Mouse (Mus musculus) intestine, postnatal 0 days (tissue): ENCODE data around the gene Scarb1. TPM values are rescaled to one million over a fixed set of nuclear protein-coding genes. Genes with fewer than 3 reads are reported as not detected.

ENCODE experiments used
- ATAC-seq: fragments of 200-750 bp; cut with Nextera tagmentation; 2 replicates; pipeline ENCODE4 v1.8.0; 2017; ENCODE audit warnings: mild to moderate bottlenecking, moderate TSS enrichment, moderate library complexity
- H3K27ac ChIP-seq: fragments of 300-500 bp; sonication (generic); 2 replicates; pipeline ENCODE4 v1.5.1; 2014; ENCODE audit warnings: mild to moderate bottlenecking, low read depth, low read length, moderate library complexity
- H3K27me3 ChIP-seq: fragments of 300-500 bp; sonication (generic); replicated peaks from 2 replicates; pipeline ENCODE4 v1.6.1; 2014; ENCODE audit warnings: low read length, mixed read lengths; ENCODE audit not compliant: control insufficient read depth, insufficient read depth
- H3K36me3 ChIP-seq: fragments of 300-500 bp; sonication (generic); 2 replicates; pipeline ENCODE4 v1.6.1; 2014; ENCODE audit warnings: mild to moderate bottlenecking, moderate library complexity; ENCODE audit not compliant: control insufficient read depth, insufficient read depth
- H3K4me1 ChIP-seq: fragments of 300-500 bp; sonication (generic); replicated peaks from 2 replicates; pipeline ENCODE4 v1.6.1; 2014; ENCODE audit warnings: antibody characterized with exemption, low read length, mixed read lengths; ENCODE audit not compliant: control insufficient read depth, insufficient read depth
- H3K4me2 ChIP-seq: fragments of 300-500 bp; sonication (generic); replicated peaks from 2 replicates; pipeline ENCODE4 v1.6.1; 2014; ENCODE audit warnings: low read depth, mild to moderate bottlenecking, moderate library complexity
- H3K4me3 ChIP-seq: fragments of 300-500 bp; sonication (generic); 2 replicates; pipeline ENCODE4 v1.5.1; 2014; ENCODE audit warnings: low read depth, low read length
- H3K9ac ChIP-seq: fragments of 300-500 bp; sonication (generic); 2 replicates; pipeline ENCODE4 v1.6.1; 2014; ENCODE audit warnings: mild to moderate bottlenecking, low read depth, low read length
- H3K9me3 ChIP-seq: fragments of 300-500 bp; sonication (generic); 2 replicates; pipeline ENCODE4 v1.6.1; 2016; ENCODE audit warnings: mixed run types; ENCODE audit not compliant: control insufficient read depth
- CTCF ChIP-seq: sonication (generic); IDR thresholded peaks from 2 replicates; pipeline ENCODE4 v1.5.1; 2016; ENCODE audit warnings: low read depth, mild to moderate bottlenecking, control low read depth, antibody characterized with exemption, moderate library complexity
- WGBS: fragments of 180-500 bp; shearing (Covaris S2); extraction: QIAGEN DNeasy Blood & Tissue Kit; methylation state at CpG from one replicate; pipeline ENCODE4 v1.1.7; 2014; 5-methylcytosine and 5-hydroxymethylcytosine counted together
- polyA plus RNA-seq: library from polyadenylated mRNA; unstranded; fragments of >200 nt; fragmentation: Nextera tagmentation; extraction: Ambion mirVana; gene quantifications from 2 replicates; pipeline ENCODE4 v1.2.1, GENCODE M21; 2015

Scarb1 gene
- polyA plus RNA-seq, 1 experiment from 2014 or later: 26.5 TPM

DNA sequence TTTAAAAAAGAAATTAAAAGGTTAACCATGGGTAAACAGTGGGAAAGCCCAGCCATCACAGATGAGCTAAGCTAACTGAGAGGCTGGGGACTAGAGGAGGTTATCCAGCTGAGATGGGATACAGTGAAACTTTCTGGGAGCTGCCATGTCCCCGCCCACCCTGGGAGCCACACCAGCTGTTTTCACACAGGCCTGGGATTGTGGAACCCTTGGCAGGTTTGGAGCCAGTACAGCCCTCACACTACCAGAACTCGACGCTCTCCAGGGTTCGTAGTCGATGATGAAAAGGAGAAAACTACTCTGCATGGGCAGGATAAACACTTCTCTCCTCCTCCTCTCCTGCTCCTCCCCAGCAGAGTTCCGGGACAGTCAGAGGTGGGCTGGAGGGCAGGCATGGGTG lies 105.0 kb downstream of the Scarb1 start:
- Histone ChIP-seq H3K27ac (no peak overlapping the region), H3K27me3 (no peaks in the 10 kb centered on the region), H3K9me3 (no peaks in the 10 kb centered on the region), H3K36me3 (no peaks in the 10 kb centered on the region), H3K4me3 (no peak overlapping the region), H3K9ac (no peak overlapping the region), H3K4me2 (no peak overlapping the region), H3K4me1 (no peaks in the 10 kb centered on the region)
- TF ChIP-seq CTCF: no peak
- no peak for ATAC-seq
- WGBS: 29% methylated on average over 6 of the region's 6 CpGs

DNA sequence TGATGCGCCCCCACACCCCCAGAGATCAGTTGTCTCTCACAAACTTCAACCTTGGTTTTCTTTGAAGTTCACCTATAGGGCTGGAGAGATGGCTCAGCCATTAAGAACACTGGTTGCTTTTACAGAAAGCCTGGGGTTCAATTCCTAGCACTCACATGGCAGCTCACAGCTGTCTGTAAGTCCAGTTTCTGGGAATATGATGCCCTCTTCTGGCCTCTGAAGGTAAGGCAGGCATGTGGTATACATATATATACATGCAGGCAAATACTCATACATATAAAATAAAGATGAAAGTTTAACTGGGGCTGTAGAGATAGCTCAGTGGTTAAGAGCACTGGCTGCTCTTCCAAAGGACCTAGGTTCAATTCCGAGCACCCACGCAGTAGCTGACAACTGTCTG lies 105.5 kb downstream of the Scarb1 start:
- no peaks in the 10 kb centered on the region for H3K4me1 ChIP-seq
- H3K36me3 ChIP-seq: no peaks in the 10 kb centered on the region
- WGBS: 94% methylated on average over 3 of the region's 3 CpGs
- no peak overlapping the region for H3K4me2 ChIP-seq
- H3K27ac ChIP-seq: no peak overlapping the region
- no peaks in the 10 kb centered on the region for H3K27me3 ChIP-seq
- no peak for ATAC-seq
- TF ChIP-seq CTCF: peak; percentile 47
- H3K9ac ChIP-seq: no peak overlapping the region
- H3K4me3 ChIP-seq: no peak overlapping the region
- no peaks in the 10 kb centered on the region for H3K9me3 ChIP-seq

DNA sequence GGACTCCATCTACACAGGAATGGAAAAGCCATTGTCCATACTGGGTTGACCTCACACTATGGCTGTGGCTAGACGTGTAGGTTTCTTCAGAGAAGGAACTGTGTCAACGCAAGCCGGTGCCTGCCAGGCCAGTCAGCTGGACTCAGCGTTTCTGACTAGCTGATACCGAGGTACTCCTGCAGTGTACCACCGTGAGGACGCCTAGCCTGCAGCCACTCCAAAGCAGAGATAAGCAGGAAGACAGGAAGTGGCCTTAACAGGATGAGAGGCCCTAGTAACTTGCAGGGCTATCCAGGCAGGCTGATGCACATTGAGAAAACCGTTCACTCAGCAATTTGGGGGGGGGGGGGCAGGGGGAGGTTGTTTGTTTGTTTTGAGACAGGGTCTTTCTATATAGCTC lies 106.5 kb downstream of the Scarb1 start:
- H3K36me3 ChIP-seq: no peaks in the 10 kb centered on the region
- WGBS: 48% methylated on average over 8 of the region's 8 CpGs

DNA sequence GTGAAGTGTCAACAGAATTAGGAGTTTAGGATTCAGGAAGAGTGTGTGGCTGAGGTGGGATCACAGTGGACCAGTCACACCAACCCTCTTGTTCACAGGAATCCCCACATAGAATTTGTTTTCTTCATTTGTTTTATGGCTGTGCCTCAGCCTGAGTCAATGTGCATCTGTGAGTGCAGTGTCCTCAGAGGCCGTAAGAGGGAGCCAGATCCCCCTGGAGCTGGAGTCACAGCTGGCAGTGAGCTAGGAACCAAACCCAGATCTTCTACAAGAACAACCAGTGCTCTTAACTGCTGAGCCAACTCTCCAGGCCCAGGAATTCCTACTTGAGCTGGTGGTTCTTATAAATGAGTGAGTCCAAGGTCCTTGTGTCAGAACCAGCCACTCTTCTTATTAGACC lies 107.4 kb downstream of the Scarb1 start:
- Histone ChIP-seq H3K4me2 (no peak overlapping the region), H3K4me3 (no peak overlapping the region), H3K9me3 (no peaks in the 10 kb centered on the region), H3K4me1 (no peaks in the 10 kb centered on the region), H3K27ac (no peak overlapping the region), H3K36me3 (no peaks in the 10 kb centered on the region), H3K27me3 (no peaks in the 10 kb centered on the region), H3K9ac (no peak overlapping the region)
- ATAC-seq: no peak
- no peak for TF ChIP-seq CTCF
- 95% methylated on average over 1 of the region's 1 CpGs for WGBS

More for the DNA sequence above, 106.5 kb downstream of the Scarb1 start:
- Histone ChIP-seq H3K9ac (no peak overlapping the region), H3K4me1 (no peaks in the 10 kb centered on the region), H3K27ac (no peak overlapping the region), H3K4me2 (no peak overlapping the region), H3K27me3 (no peaks in the 10 kb centered on the region), H3K9me3 (no peaks in the 10 kb centered on the region), H3K4me3 (no peak overlapping the region)
- no peak for TF ChIP-seq CTCF
- no peak for ATAC-seq

DNA sequence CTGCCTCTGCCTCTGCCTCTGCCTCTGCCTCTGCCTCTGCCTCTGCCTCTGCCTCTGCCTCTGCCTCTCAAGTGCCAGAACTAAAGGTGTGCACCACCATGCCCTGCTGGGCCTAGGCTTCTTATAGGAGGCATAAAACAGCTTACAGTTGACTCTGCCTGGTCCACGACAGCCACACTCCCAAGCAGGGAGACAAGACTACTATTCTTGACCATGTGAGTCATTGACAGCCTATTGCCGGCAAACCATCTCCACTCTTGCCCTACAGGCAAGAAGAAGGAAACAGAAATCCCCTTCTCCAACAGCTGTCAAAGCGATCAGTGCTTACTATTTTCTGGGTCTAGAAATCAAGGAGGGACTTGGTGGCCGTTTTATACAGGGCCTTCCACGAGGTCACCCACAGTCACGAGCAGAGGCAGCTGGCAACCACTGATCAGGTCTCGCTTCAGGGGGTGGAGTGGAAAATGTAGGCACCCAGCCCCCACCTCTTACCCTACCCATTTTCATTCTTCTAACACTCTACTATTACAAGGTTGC lies 108.4 kb downstream of the Scarb1 start:
- Histone ChIP-seq H3K4me1 (no peaks in the 10 kb centered on the region), H3K27ac (no peak overlapping the region), H3K27me3 (no peaks in the 10 kb centered on the region), H3K4me3 (no peak overlapping the region), H3K36me3 (no peaks in the 10 kb centered on the region), H3K9me3 (no peaks in the 10 kb centered on the region), H3K9ac (no peak overlapping the region), H3K4me2 (no peak overlapping the region)
- no peak for ATAC-seq
- TF ChIP-seq CTCF: no peak
- 76% methylated on average over 7 of the region's 7 CpGs for WGBS

DNA sequence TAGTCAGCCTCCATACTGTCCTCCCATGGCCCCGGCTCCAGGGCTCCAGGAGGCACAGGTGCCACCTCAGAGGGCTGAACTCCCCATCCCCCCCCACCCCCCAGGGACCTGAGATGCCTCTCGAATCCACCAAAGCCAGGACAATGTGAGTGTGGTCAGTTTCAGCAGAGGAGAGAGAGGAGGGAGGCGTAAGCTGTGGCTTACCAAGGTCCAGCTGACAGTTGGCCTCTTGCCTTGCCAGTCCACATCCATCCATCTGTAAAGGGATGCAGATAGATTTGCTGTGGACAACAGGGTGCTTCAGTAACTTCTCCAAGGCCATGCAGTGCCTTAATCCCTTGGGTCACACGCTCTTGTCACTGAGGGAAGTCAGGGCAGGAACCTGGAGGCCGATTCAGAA lies 110.4 kb downstream of the Scarb1 start:
- no peak for ATAC-seq
- TF ChIP-seq CTCF: no peak
- Histone ChIP-seq H3K27ac (no peak overlapping the region), H3K4me3 (no peak overlapping the region), H3K9ac (no peak overlapping the region), H3K36me3 (no peaks in the 10 kb centered on the region), H3K4me1 (no peaks in the 10 kb centered on the region), H3K9me3 (no peaks in the 10 kb centered on the region), H3K27me3 (no peaks in the 10 kb centered on the region), H3K4me2 (no peak overlapping the region)
- 77% methylated on average over 5 of the region's 5 CpGs for WGBS

DNA sequence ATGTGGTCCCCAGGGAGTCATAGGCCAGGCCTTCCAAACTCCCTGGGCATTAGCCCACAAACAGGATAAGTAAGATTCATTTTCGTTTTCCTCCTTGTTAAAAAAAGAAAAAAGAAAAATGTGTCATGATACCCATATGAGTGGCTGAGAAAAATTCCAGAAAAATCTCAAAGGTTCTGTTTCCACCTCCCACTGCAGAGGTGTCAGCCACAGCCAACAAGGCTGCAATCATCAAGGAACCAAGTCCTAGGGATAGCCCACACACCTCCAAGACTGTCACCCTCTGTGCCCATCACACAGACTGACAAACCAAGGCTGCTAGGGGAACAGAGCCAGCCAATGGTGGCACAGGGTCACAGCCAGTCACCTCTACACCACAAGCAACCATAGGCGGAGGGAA lies 111.8 kb downstream of the Scarb1 start:
- Histone ChIP-seq H3K4me2 (no peak overlapping the region), H3K4me1 (no peaks in the 10 kb centered on the region), H3K9ac (no peak overlapping the region), H3K36me3 (no peaks in the 10 kb centered on the region), H3K27me3 (no peaks in the 10 kb centered on the region), H3K9me3 (no peaks in the 10 kb centered on the region), H3K27ac (no peak overlapping the region), H3K4me3 (no peak overlapping the region)
- 76% methylated on average over 2 of the region's 2 CpGs for WGBS
- no peak for TF ChIP-seq CTCF
- no peak for ATAC-seq
